Mouse (Mus musculus) WW6 (cell line): ENCODE results near the gene Shisa6.

Source experiments
- DNase-seq: peaks from one replicate; pipeline ENCODE4 v3.0.0-alpha.2; 2013; ENCODE audit warnings: low read depth, low spot score

The Shisa6 gene

DNA sequence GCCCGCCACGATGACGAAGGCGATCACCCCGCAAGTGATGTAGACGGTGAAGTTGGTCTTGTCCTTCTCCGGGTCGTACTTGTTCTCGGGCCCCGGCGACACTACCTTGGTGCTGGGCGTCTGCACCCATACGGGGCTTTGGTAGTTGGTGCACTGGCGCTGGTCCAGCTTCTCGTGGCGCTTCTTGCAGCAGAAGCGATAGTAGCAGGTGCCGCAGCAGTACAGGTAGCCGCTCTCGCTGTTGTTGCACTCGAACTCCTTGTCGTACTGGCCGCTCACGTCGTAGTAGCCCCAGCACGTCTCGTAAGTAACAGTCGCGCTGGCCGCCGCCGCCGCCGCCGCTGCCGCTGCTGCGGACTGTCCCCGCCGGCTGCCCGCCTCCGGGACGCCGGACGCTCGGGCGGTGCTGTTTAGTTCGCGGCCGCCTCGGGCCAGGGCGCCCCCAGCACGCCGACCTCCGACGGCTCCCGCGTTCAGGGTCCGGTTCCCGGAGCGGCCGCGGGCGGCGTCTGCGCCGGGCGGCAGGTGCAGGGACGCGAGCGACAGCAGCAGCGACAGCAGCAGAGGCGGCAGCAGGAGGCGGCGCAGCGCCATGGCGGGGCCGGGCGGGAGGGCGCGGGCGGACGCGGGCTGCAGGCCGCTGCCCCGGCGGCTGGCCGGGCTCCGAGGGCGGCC is at the start of gene Shisa6:
Gene Shisa6 (minus strand): TSS at position 594 of the 675 bp plus-strand sequence.
- no peak for DNase-seq

DNA sequence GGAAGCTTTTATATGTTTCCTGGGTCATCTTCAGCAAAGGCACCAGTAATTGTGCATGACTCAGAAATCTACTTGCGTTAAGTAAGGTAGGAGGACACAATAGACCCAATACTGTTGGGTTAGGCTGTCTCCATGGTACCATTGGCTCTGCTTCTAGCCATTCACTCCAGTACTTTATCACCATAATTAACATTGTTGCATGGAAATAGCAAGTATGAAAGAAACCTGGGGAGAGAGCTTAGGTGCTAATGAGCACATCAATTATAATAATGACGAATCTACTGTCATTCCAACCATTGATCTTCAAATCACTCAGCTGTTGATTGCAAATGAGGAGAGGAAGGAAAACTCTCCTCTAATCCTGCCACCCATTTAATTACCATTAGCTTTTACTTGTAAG is 48.1 kb upstream of the Shisa6 start:
- DNase-seq, result no peak

DNA sequence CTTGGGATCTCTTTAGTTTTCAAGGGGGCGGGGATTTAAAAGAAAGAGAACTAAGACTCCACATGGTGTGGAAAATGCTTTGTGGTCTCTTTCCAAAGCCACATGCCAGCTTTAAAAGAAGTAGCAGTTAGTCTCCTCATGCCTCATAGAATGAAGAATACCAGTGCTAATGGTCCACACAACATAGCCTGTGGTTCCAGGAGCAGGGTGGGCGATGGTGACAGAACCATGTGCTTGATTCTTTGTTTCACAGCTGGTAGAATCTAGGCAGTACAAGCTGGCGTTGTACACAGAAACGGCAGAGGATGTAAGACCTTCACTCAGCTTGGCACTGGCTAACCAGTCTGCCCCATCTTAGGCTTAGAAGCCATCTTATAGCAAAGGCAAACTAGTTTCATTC is 43.3 kb upstream of the Shisa6 start:
- DNase-seq, result no peak

DNA sequence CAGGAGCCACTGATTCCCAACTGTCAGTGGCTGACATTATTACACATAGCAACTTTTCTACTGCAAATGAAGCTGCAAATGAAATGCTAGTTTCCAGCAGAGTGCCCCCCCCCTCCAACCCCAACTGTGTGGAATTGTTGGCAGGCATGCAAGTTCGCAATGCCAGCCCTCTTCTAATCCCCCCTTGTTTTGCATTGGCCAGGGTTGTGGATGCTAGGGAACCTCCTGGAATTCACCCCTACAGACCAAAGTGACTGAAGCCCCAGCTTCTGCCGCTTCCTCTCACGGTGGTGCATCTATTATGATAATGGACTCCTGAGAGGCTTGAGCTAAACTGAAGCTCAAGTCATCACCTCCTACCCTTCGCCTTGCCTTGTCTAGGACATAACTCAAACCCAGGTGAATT is 42.6 kb upstream of the Shisa6 start:
- DNase-seq, result no peak

DNA sequence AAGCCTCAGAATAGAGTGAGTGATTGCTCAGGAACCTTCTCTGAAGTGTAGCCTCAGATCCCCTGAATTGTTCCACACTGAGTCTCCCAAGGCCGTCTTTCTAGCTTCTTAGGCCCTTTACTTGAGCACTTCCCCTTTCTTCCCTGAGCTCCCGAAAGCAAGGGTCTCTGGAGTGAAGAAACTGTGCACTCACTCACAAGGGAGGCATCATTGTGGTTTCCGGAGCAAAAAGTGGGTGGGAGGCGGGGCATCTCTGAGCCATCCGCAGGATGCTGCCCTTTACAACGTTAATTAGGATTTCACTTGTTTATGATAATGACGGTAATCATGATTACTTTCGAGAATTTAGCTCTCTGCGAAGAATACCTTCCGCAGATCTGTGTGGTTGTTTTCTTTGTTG is 41.6 kb upstream of the Shisa6 start:
- DNase-seq, result no peak

DNA sequence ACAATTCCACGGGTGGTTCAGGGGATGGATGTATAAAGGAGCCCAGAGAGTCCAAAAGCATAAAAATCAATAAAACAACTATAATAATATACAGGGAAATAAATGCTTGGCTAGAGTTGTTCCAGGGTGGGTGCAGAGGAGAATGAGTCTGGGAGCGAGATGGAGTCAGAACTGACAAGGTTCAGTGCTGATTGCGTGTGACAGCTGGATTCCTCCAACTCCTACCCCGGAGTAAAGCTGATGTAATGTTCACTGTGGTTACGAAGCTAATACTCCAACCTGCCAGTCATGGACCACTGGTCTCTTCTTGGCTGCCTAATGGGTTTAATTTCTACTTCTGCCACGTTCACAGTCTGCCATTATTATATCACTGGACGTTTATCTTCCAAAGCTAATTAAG is 36.5 kb upstream of the Shisa6 start:
- no peak for DNase-seq

DNA sequence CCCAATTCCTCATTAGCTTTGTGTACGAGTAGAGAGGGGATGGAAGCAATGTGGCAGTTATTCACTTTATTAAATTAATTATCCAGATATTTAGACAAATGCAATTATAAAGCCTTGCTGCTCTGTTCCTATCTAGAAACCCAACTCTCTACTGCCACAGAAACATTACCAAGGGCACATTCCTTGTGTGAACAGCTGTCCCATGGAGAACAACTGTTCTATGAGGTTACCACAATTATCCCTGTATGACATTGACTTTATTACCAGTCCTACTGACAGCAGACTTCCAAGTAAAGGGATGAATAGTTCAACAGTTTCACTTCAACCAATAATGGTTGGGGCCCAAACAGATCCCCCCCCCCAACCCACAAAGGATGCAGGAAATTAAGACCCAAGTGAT is 12.1 kb upstream of the Shisa6 start:
- no peak for DNase-seq

DNA sequence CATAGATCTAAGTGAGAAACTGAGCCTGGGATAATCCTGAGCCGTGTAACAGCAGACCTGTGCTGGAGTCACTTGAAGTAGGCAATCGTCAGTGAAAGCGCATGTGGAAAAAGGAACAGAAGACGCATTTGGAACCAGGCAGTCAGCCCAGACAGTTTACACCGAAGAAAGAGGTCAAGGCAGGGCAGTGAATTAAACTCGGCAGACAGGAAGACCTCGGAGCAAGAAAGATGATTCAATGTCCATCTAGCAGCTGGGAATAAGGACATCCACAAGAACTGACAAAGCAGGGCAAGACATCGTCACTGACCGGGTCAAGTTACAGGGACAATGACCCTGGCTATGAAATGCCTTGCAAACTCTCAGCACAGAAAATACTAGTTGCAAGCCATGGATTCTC is 10.1 kb upstream of the Shisa6 start:
- DNase-seq, result no peak

DNA sequence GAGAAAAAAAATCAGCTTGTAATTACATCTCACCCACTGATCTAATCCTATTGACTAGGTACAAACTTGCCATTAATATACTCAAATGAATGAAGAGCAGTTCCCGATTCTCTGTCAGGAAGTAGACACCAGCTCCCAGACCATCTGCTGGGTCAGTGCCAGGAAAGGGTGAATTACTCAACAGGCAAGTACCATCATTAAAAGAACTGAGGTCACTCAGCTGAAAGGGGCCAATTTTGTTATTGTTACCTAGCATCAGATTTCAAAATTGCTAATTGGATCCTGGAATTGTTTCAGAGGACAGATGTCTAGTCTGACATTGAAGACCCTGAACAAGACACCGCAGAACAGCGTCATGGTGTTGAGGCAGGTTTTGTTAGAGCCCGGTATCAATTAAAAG is 9.4 kb upstream of the Shisa6 start:
- no peak for DNase-seq

DNA sequence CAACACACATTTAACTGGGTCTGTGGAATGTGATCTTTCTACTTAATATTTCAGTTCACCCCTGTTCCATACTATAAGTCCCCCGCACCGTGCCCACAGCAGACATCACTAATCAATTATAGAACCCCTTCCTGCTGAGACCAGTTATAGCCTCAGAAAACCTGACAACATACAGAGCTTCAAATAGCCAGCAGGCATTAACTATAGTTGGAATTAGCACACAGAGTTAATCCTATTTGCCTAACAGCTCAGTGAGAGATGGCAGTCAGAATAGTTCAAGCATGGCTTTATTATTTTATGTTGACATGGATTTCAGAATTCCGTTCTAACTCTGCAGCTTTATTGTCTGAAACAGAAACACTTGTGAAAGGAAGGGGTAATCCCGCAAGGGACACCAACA is 8.5 kb upstream of the Shisa6 start:
- DNase-seq, result no peak

DNA sequence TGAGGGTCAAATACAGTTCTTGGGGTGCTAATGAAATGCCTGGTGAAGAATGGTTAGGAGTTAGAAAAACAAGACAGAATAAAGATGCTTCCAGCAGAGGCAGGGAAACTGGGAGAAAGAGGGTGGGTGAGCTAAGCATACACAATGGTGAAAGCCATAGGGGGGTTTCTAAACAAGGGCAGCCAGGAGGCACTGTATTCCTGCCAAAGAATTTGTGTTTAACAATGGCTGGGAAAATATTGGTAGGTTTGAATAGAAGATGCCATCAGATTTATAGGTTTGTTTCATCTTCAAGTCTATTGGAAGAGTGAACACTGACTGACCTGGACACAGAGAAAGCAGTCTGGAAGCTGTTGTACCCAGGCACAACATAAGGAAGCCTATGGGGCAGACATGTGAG is 2.4 kb upstream of the Shisa6 start:
- DNase-seq, result no peak

DNA sequence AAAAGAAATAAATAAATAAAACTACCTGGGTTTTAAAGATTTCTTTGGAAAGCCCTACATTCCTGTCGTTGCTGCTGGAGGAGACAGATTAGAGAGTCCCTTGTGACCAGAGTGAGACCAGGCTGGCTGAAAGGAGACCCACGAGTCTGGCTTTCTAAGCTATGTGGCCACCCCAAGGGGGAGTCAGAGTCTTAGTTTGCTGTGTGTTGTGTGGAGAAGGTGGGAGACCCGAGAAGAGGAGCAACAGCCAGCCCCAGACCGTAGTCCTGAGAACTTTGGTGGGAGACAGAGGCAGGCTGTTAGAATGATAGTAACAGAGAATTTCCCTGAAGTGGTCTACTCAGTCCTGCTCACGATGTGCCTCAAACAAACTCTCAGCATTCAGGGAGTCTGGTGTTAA is 1.6 kb upstream of the Shisa6 start:
- DNase-seq, result no peak

DNA sequence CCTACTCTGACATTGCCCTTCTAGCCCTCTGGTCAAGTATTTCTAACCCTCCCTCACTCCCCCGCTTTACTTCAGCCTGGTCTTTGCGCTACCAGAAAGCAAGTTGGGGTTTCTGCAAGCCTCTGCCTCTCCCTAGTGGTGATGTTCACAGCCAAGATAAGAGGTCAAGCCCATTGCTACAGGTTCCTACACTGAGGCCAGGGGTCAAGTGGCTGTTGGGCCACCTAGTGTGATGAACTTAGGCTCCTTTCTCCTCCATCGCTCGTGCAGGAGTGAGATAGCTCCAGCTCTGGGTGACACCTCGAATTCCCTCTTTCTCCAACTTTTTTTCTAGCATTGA is 1.2 kb upstream of the Shisa6 start:
- no peak for DNase-seq

DNA sequence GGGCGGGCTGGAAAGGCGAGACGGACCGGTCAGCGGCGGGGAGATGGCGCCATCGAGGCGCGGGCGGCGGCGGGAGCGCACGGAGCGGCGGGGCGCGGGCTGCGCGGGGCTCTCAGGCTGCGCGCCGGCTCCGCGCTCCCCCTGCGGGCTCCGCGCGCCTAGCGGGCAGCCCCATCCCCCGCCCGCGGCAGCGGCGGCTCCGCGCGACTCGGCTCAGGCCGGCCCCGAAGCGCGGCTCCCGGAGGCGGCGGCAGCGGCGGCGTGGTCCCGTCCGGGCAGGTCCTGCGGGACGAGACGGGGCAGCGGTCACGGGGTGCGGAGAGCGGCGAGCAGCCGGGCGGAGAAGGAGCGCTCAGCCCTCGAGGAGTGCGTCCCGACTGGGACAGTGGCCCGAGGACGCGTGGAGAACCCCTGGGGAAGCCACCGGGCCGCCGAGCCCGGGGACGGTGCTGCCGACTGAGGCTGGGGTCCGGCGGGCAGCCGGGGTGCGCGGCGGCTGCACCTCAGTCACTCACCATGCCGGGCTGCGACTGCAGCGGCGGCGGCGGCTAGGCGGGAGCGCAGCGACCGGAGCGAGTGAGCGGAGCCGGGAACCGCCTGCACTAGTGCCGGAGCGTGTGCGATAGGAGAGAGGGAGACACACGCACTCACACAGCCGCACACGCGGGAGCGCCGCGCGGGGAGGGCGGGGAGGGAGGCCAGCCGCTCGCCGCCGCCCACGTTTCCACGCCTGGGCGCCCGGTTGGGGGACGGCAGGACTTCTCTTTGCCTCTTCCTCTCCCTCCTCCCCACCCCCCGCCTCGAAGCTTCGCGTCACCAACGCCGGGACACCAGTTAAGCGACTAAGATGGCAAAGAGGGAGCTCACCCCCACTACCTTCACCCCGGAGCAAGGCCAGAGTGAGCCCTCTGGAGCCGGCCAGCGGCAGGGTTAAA is 549 bp upstream of the Shisa6 start:
- no peak for DNase-seq

DNA sequence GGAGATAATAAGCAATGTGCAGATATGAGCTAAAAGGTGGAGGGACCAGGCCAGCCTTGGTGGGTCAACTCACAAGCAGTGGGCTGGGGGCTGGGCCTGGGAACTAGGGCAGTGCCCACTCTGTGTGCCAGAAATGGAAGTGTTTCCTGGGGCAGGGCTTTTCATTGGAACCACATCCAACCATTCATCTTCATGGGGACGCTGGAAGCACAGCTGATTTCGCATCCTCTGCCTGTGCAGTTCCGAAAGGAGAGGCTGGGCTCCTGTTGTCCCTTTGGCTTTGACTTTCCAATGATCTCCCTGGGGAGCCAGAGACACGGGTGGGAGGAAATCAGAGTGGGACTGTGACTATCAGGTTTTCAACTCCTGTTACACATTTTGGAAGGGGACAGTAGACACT is 1.5 kb downstream of the Shisa6 start:
- DNase-seq, result no peak

DNA sequence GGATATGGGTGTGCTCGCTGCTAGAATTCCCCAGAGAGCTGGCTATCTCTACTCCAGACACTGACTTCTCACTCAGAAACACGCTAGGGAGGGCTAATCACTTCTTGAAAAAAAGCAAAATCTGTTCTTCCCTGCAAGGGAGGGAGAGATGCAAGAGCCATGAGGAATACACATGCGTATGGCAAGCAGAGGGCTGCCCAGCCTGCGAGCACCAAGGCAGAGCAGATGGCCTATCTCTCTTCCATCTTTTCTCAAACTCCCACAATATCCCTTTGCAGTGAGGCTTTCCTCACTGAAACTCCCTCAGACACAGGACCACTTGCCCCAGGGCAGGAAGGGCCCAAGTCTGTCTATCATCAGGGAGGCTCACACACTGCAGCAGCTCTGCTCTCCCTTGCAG is 3.4 kb downstream of the Shisa6 start:
- DNase-seq, result no peak

DNA sequence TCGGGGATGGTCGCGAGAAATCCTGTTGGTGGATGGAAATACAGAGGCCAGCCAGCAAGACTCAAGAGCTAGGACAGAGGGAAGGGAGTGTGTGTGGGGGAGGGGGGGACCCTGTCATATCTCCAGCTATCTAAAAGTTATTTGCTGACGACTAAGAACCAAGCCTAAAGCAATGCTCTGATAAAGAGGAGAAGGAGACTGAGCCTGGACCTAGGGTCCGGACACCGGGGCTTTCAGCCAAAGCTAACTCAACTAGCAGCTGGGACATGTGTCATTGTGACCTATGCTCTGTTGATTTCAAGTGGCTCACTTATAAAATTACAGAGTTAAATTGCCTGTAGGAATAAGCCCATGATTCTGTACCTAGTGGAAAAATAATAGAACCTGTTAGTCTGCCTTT is 6.4 kb downstream of the Shisa6 start:
- no peak for DNase-seq

DNA sequence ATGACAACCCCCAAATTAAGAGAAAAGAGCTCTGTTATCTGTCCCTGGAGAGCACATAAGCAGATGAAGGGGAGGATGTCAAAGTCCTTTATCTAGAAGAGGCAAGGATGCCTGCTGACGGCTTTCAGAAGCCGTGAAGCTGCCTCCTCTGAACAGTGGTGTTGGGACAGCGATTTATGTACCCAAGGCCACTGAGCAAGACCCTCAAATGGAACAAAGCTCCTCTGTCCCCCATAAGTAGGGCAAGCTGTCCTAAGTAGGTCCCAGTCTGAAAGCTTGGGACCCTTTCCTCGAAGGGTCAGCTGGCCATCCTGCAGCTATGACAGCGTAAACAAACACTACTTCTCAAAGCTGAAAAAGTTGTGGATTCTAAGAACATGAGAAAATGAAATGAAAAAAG is 11.4 kb downstream of the Shisa6 start:
- DNase-seq, result no peak

DNA sequence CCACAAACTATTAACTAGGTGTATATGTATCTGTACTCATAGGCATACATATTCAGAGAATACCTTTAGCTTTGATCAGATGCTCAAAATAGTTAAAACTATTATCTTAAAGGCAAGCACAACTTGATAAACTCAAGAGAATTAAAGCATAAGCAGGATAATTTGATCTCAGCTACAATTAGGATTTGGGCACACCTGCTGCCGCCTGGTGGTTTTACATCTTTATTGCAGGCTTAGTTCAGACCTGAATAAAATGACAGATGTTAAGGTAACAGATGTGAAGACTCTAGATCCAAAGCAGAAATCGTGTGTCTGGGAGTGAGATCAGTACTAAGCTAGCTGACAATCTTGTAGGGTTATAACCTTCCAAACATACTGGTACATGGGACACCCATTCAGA is 24.8 kb downstream of the Shisa6 start:
- DNase-seq, result no peak

DNA sequence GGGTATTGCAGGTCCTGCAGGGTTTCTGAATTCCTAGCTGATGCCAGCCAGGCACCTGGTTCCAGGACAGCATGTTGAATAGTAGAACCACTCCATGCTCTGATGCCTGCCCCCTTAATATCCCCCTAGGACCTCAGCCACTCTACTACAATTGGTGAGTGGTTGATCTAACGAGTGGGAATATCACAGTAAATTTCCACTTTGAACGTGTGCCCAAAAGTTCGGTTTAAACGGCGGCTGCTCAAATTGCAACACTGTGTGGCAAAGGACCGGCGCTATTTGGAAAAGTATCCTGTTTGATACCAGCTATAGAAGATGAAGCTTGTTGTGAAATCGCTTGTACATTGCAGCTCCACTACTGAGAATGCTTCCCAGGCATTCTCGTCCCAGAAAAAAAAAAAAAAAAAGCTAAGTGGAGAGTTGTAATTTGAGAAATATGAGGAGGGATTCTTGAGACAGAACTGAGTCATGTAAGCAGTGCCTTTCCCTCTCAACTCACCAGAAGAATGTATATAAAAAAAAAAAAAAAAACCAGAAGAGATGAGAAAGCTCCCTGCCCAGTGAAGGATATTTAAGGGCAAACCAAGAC is 26.8 kb downstream of the Shisa6 start:
- DNase-seq, result no peak

DNA sequence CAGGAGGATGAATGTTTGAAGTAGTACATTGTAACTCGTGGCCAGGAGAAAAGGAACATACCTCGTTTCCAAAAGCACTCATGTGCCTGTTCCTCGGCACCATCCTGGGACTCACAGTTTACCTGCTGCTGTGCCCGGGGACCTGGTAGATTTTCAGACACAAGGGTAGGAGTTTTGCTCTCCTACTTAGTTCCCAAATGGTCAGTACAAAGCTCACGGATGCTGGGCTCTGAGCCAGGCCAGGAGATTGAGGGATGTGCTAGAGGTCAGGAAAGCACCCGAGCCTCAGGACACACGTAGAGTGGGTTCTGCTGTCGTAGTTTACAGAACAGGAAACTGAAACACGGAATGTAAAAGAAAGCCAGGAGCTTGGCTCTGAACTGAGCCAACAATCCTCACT is 29.5 kb downstream of the Shisa6 start:
- DNase-seq, result no peak

DNA sequence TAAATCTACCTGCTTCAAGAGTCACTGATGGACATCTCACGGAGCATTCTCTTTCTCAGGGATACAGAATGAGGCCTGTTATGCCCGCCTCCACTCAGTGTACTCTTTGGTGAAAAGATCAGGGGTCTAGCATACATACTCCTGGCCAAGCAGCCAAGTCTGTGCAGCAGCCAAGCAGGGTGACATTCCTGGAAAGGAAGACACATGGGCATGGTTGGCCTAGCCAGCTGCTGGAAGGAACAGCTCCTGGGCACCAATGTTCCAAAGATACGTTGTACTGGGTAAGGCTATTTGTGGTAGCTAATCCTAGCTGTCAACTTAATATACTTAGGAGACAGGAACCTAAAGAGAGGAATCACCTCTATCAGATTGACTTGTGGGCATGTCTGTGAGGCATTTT is 31.4 kb downstream of the Shisa6 start:
- no peak for DNase-seq

DNA sequence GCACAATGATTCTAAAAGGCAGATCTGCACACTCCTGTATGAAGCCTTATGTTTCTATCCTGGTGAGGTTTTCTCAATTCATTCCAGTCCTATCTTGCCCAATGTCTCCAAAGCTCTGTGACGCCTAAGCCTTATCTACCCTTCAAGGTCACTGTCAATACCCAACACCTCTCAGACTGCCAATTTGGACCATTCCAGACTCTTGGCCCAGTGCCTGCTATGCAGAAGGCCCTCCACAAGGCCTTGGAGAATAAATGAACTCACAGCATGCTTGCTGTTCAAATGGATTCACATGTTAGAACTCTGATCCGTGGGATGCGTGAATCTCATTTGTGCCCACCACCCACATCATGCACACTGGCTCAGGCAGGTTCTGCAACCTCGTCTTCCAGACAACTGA is 38.0 kb downstream of the Shisa6 start:
- DNase-seq, result no peak
